Mouse (Mus musculus) embryonic facial prominence, embryonic 11.5 days (tissue): Measurements from ENCODE around the gene Ldb1. TPM values are rescaled to one million over a fixed set of nuclear protein-coding genes. Genes with fewer than 3 reads are reported as not detected.
A peak's percentile ranks its signal among the peaks of the same experiment; 100 is the strongest.

ENCODE experiments used
- ATAC-seq: fragments of 200-750 bp; cut with Nextera tagmentation; replicated peaks from 2 replicates; pipeline ENCODE4 v1.8.0; 2017; ENCODE audit warnings: low read depth; ENCODE audit not compliant: insufficient number of reproducible peaks, low FRiP score, low TSS enrichment
- DNase-seq: peaks from one replicate; pipeline ENCODE4 v3.0.0-alpha.2; 2015; ENCODE audit warnings: low spot score
- H3K27ac ChIP-seq: fragments of 300-500 bp; sonication (generic); replicated peaks from 2 replicates; pipeline ENCODE4 v1.5.1; 2014; ENCODE audit warnings: mild to moderate bottlenecking, low read depth, low read length, control low read depth
- H3K27me3 ChIP-seq: fragments of 300-500 bp; sonication (generic); 2 replicates; pipeline ENCODE4 v1.6.1; 2014; ENCODE audit warnings: mild to moderate bottlenecking, low read length, moderate library complexity, mixed read lengths; ENCODE audit not compliant: control insufficient read depth, insufficient read depth
- H3K36me3 ChIP-seq: fragments of 300-500 bp; sonication (generic); replicated peaks from 2 replicates; pipeline ENCODE4 v1.6.1; 2014; ENCODE audit warnings: low read depth, mild to moderate bottlenecking, low read length, moderate library complexity, mixed read lengths; ENCODE audit not compliant: control insufficient read depth, insufficient read depth
- H3K4me1 ChIP-seq: fragments of 300-500 bp; sonication (generic); 2 replicates; pipeline ENCODE4 v1.6.1; 2014; ENCODE audit warnings: low read length, mixed read lengths; ENCODE audit not compliant: control insufficient read depth, insufficient read depth
- H3K4me2 ChIP-seq: fragments of 300-500 bp; sonication (generic); 2 replicates; pipeline ENCODE4 v1.6.1; 2014; ENCODE audit warnings: low read depth, mild to moderate bottlenecking, control low read depth, low read length, moderate library complexity
- H3K4me3 ChIP-seq: fragments of 300-500 bp; sonication (generic); 2 replicates; pipeline ENCODE4 v1.5.1; 2014; ENCODE audit warnings: low read depth, low read length, control low read depth
- H3K9ac ChIP-seq: fragments of 300-500 bp; sonication (generic); replicated peaks from 2 replicates; pipeline ENCODE4 v1.6.1; 2014; ENCODE audit warnings: mild to moderate bottlenecking, control low read depth, low read length
- H3K9me3 ChIP-seq: fragments of 300-500 bp; sonication (generic); replicated peaks from 2 replicates; pipeline ENCODE4 v1.6.1; 2016; ENCODE audit warnings: mild to moderate bottlenecking, low read length, inconsistent platforms, mixed read lengths; ENCODE audit not compliant: control insufficient read depth
- WGBS: fragments of 180-500 bp; shearing (Covaris S2); extraction: QIAGEN DNeasy Blood & Tissue Kit; methylation state at CpG from one replicate; pipeline ENCODE4 v1.1.7; 2014; 5-methylcytosine and 5-hydroxymethylcytosine counted together
- polyA plus RNA-seq: library from polyadenylated mRNA; unstranded; fragments of >200 nt; fragmentation: Nextera tagmentation; extraction: Ambion mirVana; gene quantifications from 2 replicates; pipeline ENCODE4 v1.2.1, GENCODE M21; 2014

Ldb1 gene
- polyA plus RNA-seq, 1 experiment from 2014 or later, result 80.7 TPM

DNA sequence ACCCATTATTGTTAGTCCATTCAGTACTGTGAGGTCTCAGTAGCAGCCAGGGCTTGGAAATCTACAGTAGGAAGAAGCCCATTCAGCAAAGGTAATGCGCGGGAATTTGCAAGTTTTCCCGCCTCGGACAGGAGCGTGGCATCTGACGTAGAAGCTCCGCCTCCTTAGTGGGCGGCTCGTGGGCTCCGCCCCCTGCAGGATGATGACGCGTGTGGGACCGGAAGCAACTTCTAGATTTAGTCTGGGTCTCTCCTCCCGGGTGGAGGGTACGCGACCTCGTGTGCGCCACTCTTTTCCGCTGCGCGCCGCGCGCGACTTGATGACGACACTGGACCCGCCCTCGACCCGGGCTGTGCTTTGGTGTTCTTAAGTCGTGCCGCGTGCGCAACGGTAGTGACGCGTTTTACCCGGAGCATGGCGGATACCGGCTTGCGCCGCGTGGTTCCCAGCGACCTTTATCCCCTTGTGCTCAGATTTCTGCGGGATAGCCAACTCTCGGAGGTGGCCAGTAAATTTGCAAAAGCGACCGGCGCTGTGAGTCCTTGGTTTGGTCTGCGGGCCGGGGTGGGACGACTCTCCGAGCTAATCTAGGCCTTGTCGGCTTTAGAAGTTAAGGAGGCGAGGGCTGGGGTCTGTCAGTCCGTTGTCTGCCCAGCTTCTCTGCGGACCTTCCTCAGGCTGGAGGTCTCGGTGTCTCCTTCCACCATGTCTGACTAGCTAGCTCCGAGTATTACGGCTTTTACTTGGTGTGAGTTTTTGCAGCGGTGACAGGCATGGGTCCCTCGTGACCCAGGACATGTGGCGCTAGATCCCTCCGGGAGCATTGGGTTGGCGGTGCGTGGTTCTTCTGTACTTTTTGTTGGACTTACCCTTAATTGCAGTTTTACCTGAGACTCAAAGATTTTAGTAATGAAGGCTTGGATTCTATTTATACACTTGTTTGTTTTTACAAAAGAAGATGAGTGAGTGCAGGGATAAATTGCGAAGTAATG lies 30.9 kb upstream of the Ldb1 start, which contains the start of gene Nolc1:
Nolc1 (plus strand) TSS at position 248 of the 992 bp plus-strand sequence.
- peak; percentile 92 for ATAC-seq
- Histone ChIP-seq H3K9ac (peak within 1 kb of the TSS; percentile 84), H3K4me1 (no peaks in the 10 kb centered on the region), H3K27me3 (no peaks in the 10 kb centered on the region), H3K36me3 (peaks cover 7% of the 10 kb centered on the region), H3K4me2 (peak within 1 kb of the TSS; percentile 71), H3K9me3 (no peaks in the 10 kb centered on the region), H3K27ac (0 out of 2 replicates have a peak within 1 kb of the TSS, but pooled peaks have one; percentile 2), H3K4me3 (peak within 1 kb of the TSS; percentile 82)
- WGBS, result under 1% methylated on average over 66 of the region's 66 CpGs
- DNase-seq, result peak; percentile 99

DNA sequence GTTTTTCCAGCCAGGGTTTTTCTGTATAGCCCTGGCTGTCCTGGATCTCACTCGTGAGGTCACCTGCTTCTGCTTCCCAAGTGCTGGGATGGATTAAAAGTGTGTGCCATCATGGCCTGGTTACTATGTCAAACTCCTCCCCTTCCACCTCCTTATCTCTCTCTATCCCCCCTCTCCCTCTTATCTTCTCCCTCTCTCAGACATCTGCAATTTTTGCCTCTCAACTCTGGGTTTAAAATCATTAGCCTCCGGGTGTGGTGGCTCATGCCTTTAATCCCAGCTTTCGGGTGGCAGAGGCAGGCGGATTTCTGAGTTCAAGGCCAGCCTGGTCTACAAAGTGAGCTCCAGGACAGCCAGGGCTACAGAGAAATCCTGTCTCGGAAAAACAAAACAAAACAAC lies 29.3 kb upstream of the Ldb1 start:
- WGBS, result 92% methylated on average over 5 of the region's 5 CpGs
- no peak for ATAC-seq
- Histone ChIP-seq H3K9ac (no peak overlapping the region), H3K36me3 (peaks cover 3% of the 10 kb centered on the region), H3K27ac (no peak overlapping the region), H3K4me1 (no peaks in the 10 kb centered on the region), H3K27me3 (no peaks in the 10 kb centered on the region), H3K9me3 (no peaks in the 10 kb centered on the region), H3K4me2 (no peak overlapping the region), H3K4me3 (no peak overlapping the region)
- no peak for DNase-seq

DNA sequence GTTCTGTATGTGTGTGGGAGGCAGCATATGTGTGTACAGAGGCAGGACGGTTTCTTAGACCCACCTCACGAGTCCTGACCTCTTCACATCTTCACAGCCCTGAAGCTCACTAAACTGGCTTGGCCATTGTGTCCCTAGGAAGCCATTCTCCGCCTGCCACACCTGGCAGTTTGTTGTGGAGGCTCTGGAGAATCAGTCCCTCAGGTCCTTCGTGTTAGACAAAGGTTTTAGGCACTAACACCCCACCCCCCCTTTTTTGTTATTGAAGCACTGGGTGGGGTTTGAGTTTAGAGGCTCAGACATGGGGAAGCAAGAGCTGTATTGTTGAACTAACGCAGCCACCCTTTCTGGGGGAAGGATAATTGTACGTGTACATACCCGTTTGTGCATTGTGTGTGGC lies 28.3 kb upstream of the Ldb1 start:
- DNase-seq (no peak), ATAC-seq (no peak)
- Histone ChIP-seq H3K9me3 (no peaks in the 10 kb centered on the region), H3K4me2 (no peak overlapping the region), H3K27ac (no peak overlapping the region), H3K36me3 (peaks cover 3% of the 10 kb centered on the region), H3K4me3 (no peak overlapping the region), H3K4me1 (no peaks in the 10 kb centered on the region), H3K9ac (no peak overlapping the region), H3K27me3 (no peaks in the 10 kb centered on the region)
- 77% methylated on average over 7 of the region's 7 CpGs for WGBS

DNA sequence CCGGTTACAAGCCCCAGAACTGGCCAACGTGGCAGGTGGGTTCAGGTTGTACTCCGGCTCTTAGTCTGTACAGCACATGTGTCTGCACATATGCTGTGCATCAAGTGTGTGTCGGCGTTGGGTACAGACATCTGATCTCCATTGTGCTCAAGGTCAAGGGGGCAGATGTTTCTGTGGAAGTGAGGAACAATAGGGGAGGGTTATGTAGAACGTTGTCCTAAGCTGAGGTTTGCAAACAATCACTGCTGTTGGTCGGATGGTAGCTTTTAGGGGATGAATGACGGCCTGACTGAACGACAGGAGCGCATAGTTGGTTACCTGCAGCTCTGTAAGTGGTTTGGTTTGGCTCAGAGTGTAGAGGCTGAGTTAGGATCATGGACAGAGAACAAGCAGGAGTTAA lies 23.0 kb upstream of the Ldb1 start:
- WGBS, result 63% methylated on average over 10 of the region's 10 CpGs
- Histone ChIP-seq H3K9ac (no peak overlapping the region), H3K4me1 (no peaks in the 10 kb centered on the region), H3K4me2 (no peak overlapping the region), H3K27ac (no peak overlapping the region), H3K9me3 (no peaks in the 10 kb centered on the region), H3K27me3 (no peaks in the 10 kb centered on the region), H3K4me3 (no peak overlapping the region), H3K36me3 (peaks cover 10% of the 10 kb centered on the region)
- DNase-seq (no peak), ATAC-seq (no peak)

DNA sequence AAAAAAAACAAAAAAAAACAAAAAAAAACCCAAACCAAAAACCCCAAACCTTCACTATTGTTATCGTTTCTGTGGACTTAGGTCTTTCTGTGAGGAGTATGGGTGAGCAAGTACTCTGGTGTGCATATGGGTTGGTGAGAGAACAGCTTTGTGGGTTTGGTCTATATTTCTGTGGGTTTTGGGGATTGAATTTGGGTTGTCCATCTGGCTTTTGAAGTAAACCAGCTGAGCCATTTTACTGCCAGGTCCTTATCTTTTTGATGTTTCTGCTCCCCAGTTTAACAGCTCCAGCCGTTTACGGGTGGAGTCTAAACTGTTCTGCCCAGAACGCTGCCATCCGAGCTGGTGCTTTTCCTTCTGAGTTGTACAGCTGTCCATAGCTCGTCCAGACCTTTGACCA lies 15.8 kb upstream of the Ldb1 start:
- peaks cover 12% of the 10 kb centered on the region for H3K36me3 ChIP-seq
- no peaks in the 10 kb centered on the region for H3K27me3 ChIP-seq
- 86% methylated on average over 6 of the region's 6 CpGs for WGBS
- H3K27ac ChIP-seq, result no peak overlapping the region
- no peaks in the 10 kb centered on the region for H3K9me3 ChIP-seq
- H3K4me2 ChIP-seq, result no peak overlapping the region
- 0 out of 2 replicates have a peak, but pooled peaks cover 5% of the 10 kb centered on the region for H3K4me1 ChIP-seq
- no peak overlapping the region for H3K4me3 ChIP-seq
- DNase-seq, result no peak
- no peak overlapping the region for H3K9ac ChIP-seq
- ATAC-seq, result no peak

DNA sequence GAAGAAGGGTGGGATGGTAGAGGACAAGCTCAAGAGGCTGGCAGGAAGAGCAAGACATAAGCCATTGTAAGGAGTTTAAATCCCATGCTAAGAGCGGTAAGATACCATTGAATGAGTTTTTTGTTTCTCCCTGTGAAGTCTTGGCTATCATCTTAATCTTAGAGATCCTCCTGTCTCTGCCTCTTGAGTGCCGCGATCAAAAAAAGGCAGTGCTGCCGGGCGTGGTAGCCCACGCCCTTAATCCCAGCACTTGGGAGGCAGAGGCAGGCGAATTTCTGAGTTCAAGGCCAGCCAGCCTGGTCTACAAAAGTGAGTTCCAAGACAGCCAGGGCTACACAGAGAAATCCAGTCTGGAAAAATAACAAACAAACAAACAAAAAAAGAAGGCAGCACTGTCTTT lies 13.5 kb upstream of the Ldb1 start:
- no peak overlapping the region for H3K27ac ChIP-seq
- peaks cover 7% of the 10 kb centered on the region for H3K36me3 ChIP-seq
- no peak for DNase-seq
- 0 out of 2 replicates have a peak, but pooled peaks cover 5% of the 10 kb centered on the region for H3K4me1 ChIP-seq
- no peak overlapping the region for H3K4me2 ChIP-seq
- WGBS, result 95% methylated on average over 7 of the region's 7 CpGs
- H3K27me3 ChIP-seq, result no peaks in the 10 kb centered on the region
- H3K4me3 ChIP-seq, result no peak overlapping the region
- H3K9me3 ChIP-seq, result no peaks in the 10 kb centered on the region
- ATAC-seq, result no peak
- H3K9ac ChIP-seq, result no peak overlapping the region

DNA sequence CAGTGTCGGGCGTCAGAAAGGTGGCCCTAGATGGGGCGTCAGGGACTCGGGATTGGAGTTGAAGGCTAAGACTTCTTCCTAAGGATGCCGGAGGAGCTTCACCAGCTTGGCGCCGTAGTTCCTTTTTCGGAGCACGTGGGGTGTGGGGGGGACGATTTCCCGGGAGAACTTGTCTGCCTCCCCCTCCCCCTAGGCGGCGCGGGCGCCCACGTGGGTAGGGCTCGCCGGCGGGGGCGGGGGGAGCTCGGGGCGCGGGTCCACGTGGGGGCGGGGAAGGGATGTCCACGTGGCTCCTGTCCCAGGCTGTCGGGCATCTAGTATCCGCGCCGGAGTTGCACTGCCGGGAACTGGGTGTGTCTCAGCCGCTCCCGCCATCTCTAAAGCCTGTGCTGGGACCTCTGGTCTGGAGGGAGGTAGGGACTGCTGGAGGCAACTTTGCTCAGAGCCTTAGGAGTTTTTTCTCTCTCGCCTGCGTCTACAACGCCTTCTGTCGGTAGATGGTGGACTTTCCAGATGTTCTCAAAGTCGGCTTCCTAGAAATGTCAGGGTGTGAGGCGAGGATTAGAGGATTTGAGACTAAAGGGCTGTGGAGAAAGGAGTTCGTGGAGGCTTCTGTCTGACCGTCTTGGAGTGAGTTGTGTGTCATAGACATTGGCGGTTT lies 12.1 kb upstream of the Ldb1 start:
- DNase-seq (peak; percentile 86), ATAC-seq (peak; percentile 74)
- peak overlapping the region; percentile 75 for H3K4me2 ChIP-seq
- H3K4me1 ChIP-seq, result 0 out of 2 replicates have a peak, but pooled peaks cover 5% of the 10 kb centered on the region
- H3K27me3 ChIP-seq, result no peaks in the 10 kb centered on the region
- no peaks in the 10 kb centered on the region for H3K36me3 ChIP-seq
- no peaks in the 10 kb centered on the region for H3K9me3 ChIP-seq
- H3K27ac ChIP-seq, result peak overlapping the region; percentile 92
- WGBS, result under 1% methylated on average over 30 of the region's 42 CpGs
- peak overlapping the region; percentile 86 for H3K9ac ChIP-seq
- H3K4me3 ChIP-seq, result peak overlapping the region; percentile 93
